Mouse (Mus musculus): ENCODE measurements around the gene Btnl2. TPM values are rescaled to one million over a fixed set of nuclear protein-coding genes. Genes with fewer than 3 reads are reported as not detected.

The Btnl2 gene
- not detected in 2 replicates for polyA plus RNA-seq (2021; fragmentation: Nextera tagmentation)
- long read RNA-seq, experiment 1, result 0 reads
- long read RNA-seq, experiment 2, result 0 reads

DNA sequence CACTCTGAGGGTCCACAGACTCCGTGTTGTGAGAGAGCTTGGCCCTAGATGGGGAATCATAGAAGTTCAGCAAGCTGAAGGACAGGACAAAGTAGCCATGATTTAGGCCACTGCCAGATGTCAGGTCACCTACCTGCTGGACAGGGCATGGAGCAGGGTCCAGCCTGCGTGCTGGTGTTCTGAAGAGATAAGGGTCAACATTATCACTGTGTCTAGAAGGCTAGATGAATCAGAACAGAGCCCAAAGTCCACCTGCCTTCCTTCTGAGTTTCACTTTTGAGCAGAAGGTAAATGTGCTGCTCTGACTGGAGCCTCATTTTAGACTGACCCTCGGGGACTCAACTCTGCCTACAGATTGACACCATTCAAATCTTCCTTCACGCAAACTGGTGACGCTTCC, at the start of gene Btnl2:
Gene Btnl2, plus strand, starts transcription at position 284 of the 400 bp plus-strand sequence.

DNA sequence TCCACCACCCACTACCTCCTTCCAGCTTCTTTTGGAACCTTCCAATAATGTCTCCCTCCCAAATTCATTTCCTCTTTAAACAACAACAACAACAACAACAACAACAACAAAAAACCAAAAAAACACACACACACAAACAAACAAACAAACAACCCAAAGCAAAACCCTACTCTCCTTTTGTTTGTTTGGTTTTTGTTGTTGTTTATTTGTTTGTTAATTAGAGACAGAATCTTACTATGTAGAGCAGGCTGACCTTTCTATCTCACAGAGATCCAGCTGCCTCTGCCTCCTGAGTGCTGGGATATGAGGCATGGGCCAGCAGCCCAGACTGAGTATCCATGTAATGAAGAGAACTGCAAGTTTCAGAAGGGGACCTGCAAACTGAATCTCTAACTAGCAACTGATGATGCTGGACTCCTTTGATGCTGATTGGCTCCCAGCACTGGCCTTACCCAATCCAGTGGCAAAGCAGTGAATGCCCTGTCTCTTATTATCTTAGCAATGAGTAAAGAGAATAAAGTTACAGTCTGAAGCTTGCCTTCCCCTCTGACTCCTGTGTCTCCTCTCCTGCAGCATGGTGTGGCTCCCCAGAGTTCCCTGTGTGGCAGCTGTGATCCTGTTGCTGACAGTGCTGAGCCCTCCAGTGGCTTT, 49.1 kb upstream of the Btnl2 start, which contains the start of gene H2-Eb1:
Gene H2-Eb1, plus strand, starts transcription at position 488 of the 651 bp plus-strand sequence.

DNA sequence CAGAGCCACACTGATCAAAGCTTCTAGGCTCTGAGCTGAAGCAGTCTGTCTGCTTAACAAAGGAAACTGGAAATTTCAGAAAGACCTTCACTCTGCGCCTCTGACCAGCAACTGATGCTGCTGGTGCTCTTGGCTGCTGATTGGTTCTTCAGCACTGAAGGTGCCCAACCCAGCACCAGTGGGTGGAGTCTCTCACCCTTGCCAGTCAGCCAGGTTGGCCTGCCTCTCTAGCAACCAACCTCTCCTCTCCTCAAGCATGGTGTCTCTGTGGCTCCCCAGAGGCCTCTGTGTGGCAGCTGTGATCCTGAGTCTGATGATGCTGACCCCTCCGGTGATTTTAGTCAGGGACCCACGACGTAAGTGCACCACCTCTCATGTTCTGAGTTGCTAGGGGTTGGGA, 29.2 kb upstream of the Btnl2 start, which contains the start of gene H2-Eb2:
Gene H2-Eb2, plus strand, starts transcription at position 230 of the 400 bp plus-strand sequence.

DNA sequence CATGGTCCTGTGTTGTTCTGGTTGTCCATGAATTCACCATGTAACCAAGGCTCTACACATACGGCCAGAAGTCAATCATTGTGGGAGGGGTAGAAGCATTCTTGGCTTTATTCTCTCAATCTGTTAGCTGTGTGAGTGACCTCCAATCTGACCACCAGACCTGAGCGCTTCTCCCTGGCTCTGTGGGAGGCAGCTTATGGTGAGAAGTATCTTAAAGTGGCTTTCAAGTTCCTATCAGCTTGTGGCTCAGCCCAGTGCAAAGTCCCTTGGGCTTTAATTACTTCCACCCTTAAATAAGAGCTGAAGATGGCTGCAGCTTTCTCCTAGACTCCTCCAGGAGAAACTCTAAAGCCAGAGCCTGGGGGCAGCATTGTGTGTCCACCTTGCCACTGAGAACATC, 22.2 kb downstream of the Btnl2 start, which contains the start of gene Btnl1:
Gene Btnl1, plus strand, starts transcription at position 286 of the 400 bp plus-strand sequence.

DNA sequence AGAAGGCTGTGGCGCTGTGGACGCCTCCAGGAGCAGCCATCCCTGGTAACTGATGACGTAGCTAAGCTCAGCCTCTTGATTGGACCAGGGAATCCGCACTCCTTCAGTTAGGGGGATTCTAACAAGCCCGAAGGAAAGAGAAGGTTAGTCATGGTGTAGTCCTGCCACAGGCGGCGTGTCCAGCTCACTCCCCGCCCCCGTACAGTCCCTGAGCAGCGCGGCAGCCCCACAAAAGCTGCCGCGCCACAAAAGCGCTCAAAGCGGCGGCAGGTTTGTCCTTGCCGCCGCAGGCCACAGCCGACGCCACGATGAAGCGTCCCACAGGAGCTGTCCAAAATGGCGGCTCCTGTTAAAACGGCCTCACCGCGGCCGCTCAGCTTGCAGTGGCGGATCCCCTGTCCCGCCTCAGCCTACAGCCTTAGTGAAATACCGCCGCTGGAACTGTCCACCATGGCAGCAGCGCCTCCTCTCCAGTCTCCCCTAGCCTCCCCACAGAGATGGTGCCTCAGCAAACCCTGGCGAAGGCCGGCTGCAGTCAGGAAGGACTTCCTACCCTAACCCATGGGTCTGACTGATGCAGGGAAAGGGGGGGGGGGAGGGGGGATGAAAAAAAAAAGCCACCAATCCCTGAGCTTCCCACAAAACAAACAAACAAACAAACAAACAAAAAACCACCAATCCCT, 44.2 kb downstream of the Btnl2 start, which contains the start of gene BC051142:
Gene BC051142, plus strand, starts transcription at position 110 of the 683 bp plus-strand sequence.

Other genes with a start within 250 kb of the Btnl2 start
- 41.6 and 44.5 TPM in 2 replicates for gene H2-DMa, start 235.3 kb upstream of the Btnl2 start, polyA plus RNA-seq (2021; fragmentation: Nextera tagmentation)
- gene Brd2, start 232.2 kb upstream of the Btnl2 start, polyA plus RNA-seq (2021; fragmentation: Nextera tagmentation), result 39.6 and 50.6 TPM in 2 replicates
- gene H2-DMb2, start 211.5 kb upstream of the Btnl2 start, polyA plus RNA-seq (2021; fragmentation: Nextera tagmentation), result 0.23 and 0.52 TPM in 2 replicates
- gene H2-DMb1, start 201.8 kb upstream of the Btnl2 start, polyA plus RNA-seq (2021; fragmentation: Nextera tagmentation), result 4.0 and 6.9 TPM in 2 replicates
- 3.6 and 4.8 TPM in 2 replicates for gene Tap1, start 167.3 kb upstream of the Btnl2 start, polyA plus RNA-seq (2021; fragmentation: Nextera tagmentation)
- 7.6 and 9.3 TPM in 2 replicates for gene Psmb9, start 167.1 kb upstream of the Btnl2 start, polyA plus RNA-seq (2021; fragmentation: Nextera tagmentation)
- 25.2 and 28.6 TPM in 2 replicates for gene Psmb8, start 157.1 kb upstream of the Btnl2 start, polyA plus RNA-seq (2021; fragmentation: Nextera tagmentation)
- gene Tap2, start 151.3 kb upstream of the Btnl2 start, polyA plus RNA-seq (2021; fragmentation: Nextera tagmentation), result 9.9 and 12.6 TPM in 2 replicates
- 0.60 and 0.68 TPM in 2 replicates for gene H2-Ob, start 115.9 kb upstream of the Btnl2 start, polyA plus RNA-seq (2021; fragmentation: Nextera tagmentation)
- gene H2-Ab1, start 97.1 kb upstream of the Btnl2 start, polyA plus RNA-seq (2021; fragmentation: Nextera tagmentation), result 7.6 and 18.3 TPM in 2 replicates
- gene H2-Aa, start 67.0 kb upstream of the Btnl2 start, polyA plus RNA-seq (2021; fragmentation: Nextera tagmentation), result 2.5 and 7.7 TPM in 2 replicates
- 4.2 and 7.9 TPM in 2 replicates for gene H2-Eb1, start 49.0 kb upstream of the Btnl2 start, polyA plus RNA-seq (2021; fragmentation: Nextera tagmentation)
- gene H2-Eb2, start 29.2 kb upstream of the Btnl2 start, polyA plus RNA-seq (2021; fragmentation: Nextera tagmentation), result not detected in 2 replicates
- not detected in 2 replicates for gene Btnl1, start 22.3 kb downstream of the Btnl2 start, polyA plus RNA-seq (2021; fragmentation: Nextera tagmentation)
- 0.94 and 1.4 TPM in 2 replicates for gene BC051142, start 44.0 kb downstream of the Btnl2 start, polyA plus RNA-seq (2021; fragmentation: Nextera tagmentation)
- not detected in 2 replicates for gene Btnl4, start 122.5 kb downstream of the Btnl2 start, polyA plus RNA-seq (2021; fragmentation: Nextera tagmentation)
- not detected in 2 replicates for gene Btnl6, start 162.5 kb downstream of the Btnl2 start, polyA plus RNA-seq (2021; fragmentation: Nextera tagmentation)
- 1.1 and 1.3 TPM in 2 replicates for gene Notch4, start 209.4 kb downstream of the Btnl2 start, polyA plus RNA-seq (2021; fragmentation: Nextera tagmentation)
- gene Gpsm3, start 235.0 kb downstream of the Btnl2 start, polyA plus RNA-seq (2021; fragmentation: Nextera tagmentation), result 0.38 and 0.58 TPM in 2 replicates
- 1.8 and 2.0 TPM in 2 replicates for gene Pbx2, start 236.4 kb downstream of the Btnl2 start, polyA plus RNA-seq (2021; fragmentation: Nextera tagmentation)
- gene Ager, start 243.0 kb downstream of the Btnl2 start, polyA plus RNA-seq (2021; fragmentation: Nextera tagmentation), result 0.57 and 2.0 TPM in 2 replicates
- gene Rnf5, start 248.9 kb downstream of the Btnl2 start, polyA plus RNA-seq (2021; fragmentation: Nextera tagmentation), result 191 and 194 TPM in 2 replicates
- gene Agpat1, start 249.4 kb downstream of the Btnl2 start, polyA plus RNA-seq (2021; fragmentation: Nextera tagmentation), result 76.2 and 84.4 TPM in 2 replicates